Mouse (Mus musculus): Measurements from ENCODE around the gene Adm2. TPM values are rescaled to one million over a fixed set of nuclear protein-coding genes. Genes with fewer than 3 reads are reported as not detected.
A peak's percentile ranks its signal among the peaks of the same experiment; 100 is the strongest.

Gene Adm2
- total and polyA plus RNA-seq, 2 experiments from 2014 or later = not detected

GRCm38 (mm10) chr15:89300600-89300999 is 21.9 kb upstream of the Adm2 start:
- Histone ChIP-seq H3K4me3 (ENCODE audit: low read depth, low read length) (no peak overlapping the region), H3K9ac (replicated peaks; ENCODE audit: low read length, poor library complexity, severe bottlenecking) (no peak overlapping the region), H3K27me3 (ENCODE audit: insufficient read depth, low read length) (no peaks in the 10 kb centered on the region), H3K27ac (ENCODE audit: low read depth, low read length) (no peak overlapping the region), H3K4me1 (ENCODE audit: insufficient read depth, low read length) (no peaks in the 10 kb centered on the region), H3K36me3 (ENCODE audit: insufficient read depth, low read length) (peaks cover 87% of the 10 kb centered on the region), H3K9me3 (ENCODE audit: low read length) (no peaks in the 10 kb centered on the region), H3K4me2 (ENCODE audit: low read depth, low read length, poor library complexity, severe bottlenecking) (no peak overlapping the region)
- DNase-seq (ENCODE audit: low spot score) (no peak), ATAC-seq (ENCODE audit: low FRiP score) (no peak)
- TF ChIP-seq CTCF (IDR thresholded peaks at IDR 0.05) = no peak
- WGBS = 96% methylated on average over 8 of the region's 8 CpGs

- 70% methylated on average over 1 of the region's 1 CpGs for WGBS
- Histone ChIP-seq H3K4me2 (ENCODE audit: low read depth, low read length, poor library complexity, severe bottlenecking) (no peak overlapping the region), H3K4me3 (ENCODE audit: low read depth, low read length) (no peak overlapping the region), H3K9ac (replicated peaks; ENCODE audit: low read length, poor library complexity, severe bottlenecking) (no peak overlapping the region), H3K36me3 (ENCODE audit: insufficient read depth, low read length) (peaks cover 67% of the 10 kb centered on the region), H3K27me3 (ENCODE audit: insufficient read depth, low read length) (no peaks in the 10 kb centered on the region), H3K27ac (ENCODE audit: low read depth, low read length) (no peak overlapping the region), H3K9me3 (ENCODE audit: low read length) (no peaks in the 10 kb centered on the region), H3K4me1 (ENCODE audit: insufficient read depth, low read length) (no peaks in the 10 kb centered on the region)
- DNase-seq (ENCODE audit: low spot score) (no peak), ATAC-seq (ENCODE audit: low FRiP score) (no peak)
- TF ChIP-seq CTCF (IDR thresholded peaks at IDR 0.05) = no peak
These were observed 16.6 kb upstream of the Adm2 start for GRCm38 (mm10) chr15:89305966-89306365.

GRCm38 (mm10) chr15:89307461-89307860 is 15.1 kb upstream of the Adm2 start:
- no peak for DNase-seq (ENCODE audit: low spot score)
- Histone ChIP-seq H3K4me2 (ENCODE audit: low read depth, low read length, poor library complexity, severe bottlenecking) (no peak overlapping the region), H3K27me3 (ENCODE audit: insufficient read depth, low read length) (no peaks in the 10 kb centered on the region), H3K36me3 (ENCODE audit: insufficient read depth, low read length) (peaks cover 52% of the 10 kb centered on the region), H3K4me3 (ENCODE audit: low read depth, low read length) (no peak overlapping the region), H3K9me3 (ENCODE audit: low read length) (no peaks in the 10 kb centered on the region), H3K4me1 (ENCODE audit: insufficient read depth, low read length) (no peaks in the 10 kb centered on the region), H3K27ac (ENCODE audit: low read depth, low read length) (no peak overlapping the region), H3K9ac (replicated peaks; ENCODE audit: low read length, poor library complexity, severe bottlenecking) (no peak overlapping the region)
- ATAC-seq (ENCODE audit: low FRiP score) = no peak
- 94% methylated on average over 13 of the region's 13 CpGs for WGBS
- no peak for TF ChIP-seq CTCF (IDR thresholded peaks at IDR 0.05)

GRCm38 (mm10) chr15:89308406-89309139 is 13.9 kb upstream of the Adm2 start:
- Histone ChIP-seq H3K36me3 (ENCODE audit: insufficient read depth, low read length) (peaks cover 41% of the 10 kb centered on the region), H3K4me3 (ENCODE audit: low read depth, low read length) (no peak overlapping the region), H3K27me3 (ENCODE audit: insufficient read depth, low read length) (no peaks in the 10 kb centered on the region), H3K4me2 (ENCODE audit: low read depth, low read length, poor library complexity, severe bottlenecking) (no peak overlapping the region), H3K4me1 (ENCODE audit: insufficient read depth, low read length) (peaks cover 5% of the 10 kb centered on the region), H3K9me3 (ENCODE audit: low read length) (no peaks in the 10 kb centered on the region), H3K9ac (replicated peaks; ENCODE audit: low read length, poor library complexity, severe bottlenecking) (no peak overlapping the region), H3K27ac (ENCODE audit: low read depth, low read length) (no peak overlapping the region)
- WGBS = 88% methylated on average over 7 of the region's 7 CpGs
- DNase-seq (ENCODE audit: low spot score) (no peak), ATAC-seq (ENCODE audit: low FRiP score) (no peak)
- TF ChIP-seq CTCF (IDR thresholded peaks at IDR 0.05) = no peak

- Histone ChIP-seq H3K4me2 (ENCODE audit: low read depth, low read length, poor library complexity, severe bottlenecking) (no peak overlapping the region), H3K27ac (ENCODE audit: low read depth, low read length) (no peak overlapping the region), H3K9ac (replicated peaks; ENCODE audit: low read length, poor library complexity, severe bottlenecking) (no peak overlapping the region), H3K4me1 (ENCODE audit: insufficient read depth, low read length) (peaks cover 12% of the 10 kb centered on the region), H3K27me3 (ENCODE audit: insufficient read depth, low read length) (no peaks in the 10 kb centered on the region), H3K4me3 (ENCODE audit: low read depth, low read length) (no peak overlapping the region), H3K9me3 (ENCODE audit: low read length) (no peaks in the 10 kb centered on the region), H3K36me3 (ENCODE audit: insufficient read depth, low read length) (peaks cover 27% of the 10 kb centered on the region)
- DNase-seq (ENCODE audit: low spot score) (peak; percentile 36), ATAC-seq (ENCODE audit: low FRiP score) (no peak)
- 68% methylated on average over 6 of the region's 6 CpGs for WGBS
- TF ChIP-seq CTCF (IDR thresholded peaks at IDR 0.05) = no peak
These were observed 12.5 kb upstream of the Adm2 start for GRCm38 (mm10) chr15:89309962-89310498.

GRCm38 (mm10) chr15:89313359-89313758 is 9.2 kb upstream of the Adm2 start:
- Histone ChIP-seq H3K4me3 (ENCODE audit: low read depth, low read length) (no peak overlapping the region; the same call in 1 of the 2 replicates), H3K9ac (replicated peaks; ENCODE audit: low read length, poor library complexity, severe bottlenecking) (0 out of 2 replicates have a peak overlapping the region, but pooled peaks have one; percentile 36)
- ATAC-seq (ENCODE audit: low FRiP score) = no peak

More at GRCm38 (mm10) chr15:89313359-89313758, 9.2 kb upstream of the Adm2 start:
- Histone ChIP-seq H3K36me3 (ENCODE audit: insufficient read depth, low read length) (no peaks in the 10 kb centered on the region), H3K9me3 (ENCODE audit: low read length) (no peaks in the 10 kb centered on the region), H3K27ac (ENCODE audit: low read depth, low read length) (no peak overlapping the region), H3K27me3 (ENCODE audit: insufficient read depth, low read length) (no peaks in the 10 kb centered on the region), H3K4me2 (ENCODE audit: low read depth, low read length, poor library complexity, severe bottlenecking) (peak overlapping the region; percentile 89), H3K4me1 (ENCODE audit: insufficient read depth, low read length) (peaks cover 12% of the 10 kb centered on the region)
- DNase-seq (ENCODE audit: low spot score) = no peak
- no peak for TF ChIP-seq CTCF (IDR thresholded peaks at IDR 0.05)
- 78% methylated on average over 4 of the region's 4 CpGs for WGBS

Data from midbrain, postnatal 0 days (tissue).